In the genomic region with DNA sequence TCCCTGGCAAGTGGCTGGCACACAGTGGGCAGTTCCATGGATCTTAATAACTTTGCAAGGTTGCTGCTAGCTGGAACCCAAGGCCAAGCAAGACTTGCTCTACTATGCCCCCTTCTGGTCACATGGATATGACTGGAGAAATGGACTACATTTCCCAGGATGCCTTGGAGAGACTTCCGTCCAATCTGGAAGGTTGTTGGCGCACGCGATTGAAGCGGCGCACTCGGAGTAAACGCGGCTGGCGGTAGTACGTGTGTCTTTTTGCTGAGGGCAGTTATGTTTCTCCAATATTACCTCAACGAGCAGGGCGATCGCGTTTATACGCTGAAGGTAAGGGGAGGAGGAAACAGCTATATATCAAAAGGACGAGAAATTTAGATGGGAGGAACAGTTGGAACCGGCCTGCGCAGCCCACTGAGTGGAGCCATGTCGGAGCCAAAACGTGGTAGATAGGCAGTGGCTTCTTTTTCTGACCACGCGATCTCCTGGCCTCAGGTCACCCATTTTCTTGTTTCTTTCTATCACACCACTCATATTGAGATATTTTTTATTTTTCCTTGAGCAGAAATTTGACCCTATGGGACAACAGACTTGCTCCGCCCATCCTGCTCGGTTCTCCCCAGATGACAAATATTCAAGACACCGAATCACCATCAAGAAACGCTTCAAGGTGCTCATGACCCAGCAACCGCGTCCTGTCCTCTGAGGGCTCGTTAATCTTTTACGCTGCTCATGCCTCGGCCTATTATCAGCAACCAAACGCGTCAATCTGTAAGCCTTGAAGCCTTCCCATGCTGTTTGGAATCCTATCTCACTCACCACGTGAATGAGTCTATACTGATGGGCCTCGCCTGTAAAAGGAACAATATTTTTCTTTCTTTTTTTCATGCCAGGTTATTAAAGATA, we compare ENCODE assay signal across 7 mouse cellular contexts. TPM values are rescaled to one million over a fixed set of nuclear protein-coding genes. Genes with fewer than 3 reads are reported as not detected.
DNase-seq lines count a peak whose midpoint lies in the region; ATAC-seq lines count a peak whose summit lies in the region.

A gene (plus strand): TSS at position 179 of the 906 bp plus-strand sequence.

- peak; percentile 89 to 97 for DNase-seq in adrenal gland, adult (ENCODE audit: inconsistent age in 2 of 2, low spot score in 1 of 2)
- peak; percentile 97 for DNase-seq in embryo, embryonic 10 days (ENCODE audit: low spot score)
- peak; percentile 74 for DNase-seq in gastrocnemius, postnatal 14 days
- DNase-seq in left cerebral cortex, postnatal 10 days (ENCODE audit: extremely low spot score in 1 of 2, low spot score in 2 of 2): peak; percentile 86 to 88
- DNase-seq in right cerebral cortex, postnatal 25 days: peak; percentile 85

- ATAC-seq in inflammation-experienced regulatory T-cells, adult 6 months: peak; percentile 67
- peak; percentile 55 for ATAC-seq in megakaryocyte-erythroid progenitor cell, adult 5-6 weeks (replicated peaks; ENCODE audit: low FRiP score, low TSS enrichment, poor library complexity, severe bottlenecking)

- intact Hi-C loops in gastrocnemius, postnatal 14 days (cut with DNase I; ENCODE audit: low total_unique reads): loop anchor here (10.0 kb wide), 1 partner anchor 73 kb away; no protein-coding TSS in a partner anchor
- intact Hi-C loops in left cerebral cortex, postnatal 10 days (cut with DNase I): loop anchor here (2.0 to 10.0 kb wide), 2 partner anchors 77 to 223 kb away; a partner anchor contains a TSS

RNA-seq across cellular contexts. Expression of the gene that starts here (rescaled TPM):
- total RNA-seq in gastrocnemius, postnatal 14 days (2021): 10 to 100 TPM; 57.7 to 59.7 TPM
- 100 to 1,000 TPM; 152 to 243 (median 201) TPM for polyA plus RNA-seq in inflammation-experienced regulatory T-cells, adult 6 months (2017; shearing (Covaris generic))
- total RNA-seq in left cerebral cortex, postnatal 10 days (2021): 10 to 100 TPM; 72.0 to 74.7 TPM
- total RNA-seq in megakaryocyte-erythroid progenitor cell, adult 5-6 weeks (2014; fragmentation: Nextera tagmentation): 165 and 205 TPM in 2 replicates
- total RNA-seq in megakaryocyte-erythroid progenitor cell, adult 5-6 weeks (2017): 238 and 272 TPM in 2 replicates

Comparison
In these comparisons a context has a peak if more than half of its experiments do, and no peak if none do; other contexts are left out.
1. Peak in every context shown above with its lines: DNase-seq and ATAC-seq.